Mouse (Mus musculus): ENCODE measurements around the gene Pcnx.

Pcnx gene

GRCm38 (mm10) chr12:81904456-81904855 lies 44.6 kb downstream of the Pcnx start:
- no peak for DNase-seq (ENCODE audit: low read depth)

DNA sequence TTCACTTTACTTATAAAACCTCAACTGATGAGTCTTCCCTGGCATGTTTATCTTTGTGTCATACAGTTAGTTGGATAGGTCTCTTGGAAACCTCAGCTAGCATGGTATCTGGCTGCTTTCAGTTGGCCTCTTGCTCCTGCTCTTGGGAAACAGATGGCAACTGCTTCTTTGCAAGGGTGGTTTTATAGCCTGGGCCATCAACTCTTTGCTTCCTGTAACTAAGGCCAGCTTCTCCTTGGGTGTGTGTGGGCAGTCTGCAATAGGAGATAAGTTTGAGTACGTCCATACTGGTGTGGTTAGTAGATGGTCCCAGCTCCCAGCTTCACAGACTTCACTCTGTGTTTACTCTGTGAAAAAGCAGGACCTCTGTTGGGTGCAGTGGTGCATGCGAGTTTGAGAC lies 46.0 kb downstream of the Pcnx start:
- DNase-seq (ENCODE audit: low read depth) = no peak

DNA sequence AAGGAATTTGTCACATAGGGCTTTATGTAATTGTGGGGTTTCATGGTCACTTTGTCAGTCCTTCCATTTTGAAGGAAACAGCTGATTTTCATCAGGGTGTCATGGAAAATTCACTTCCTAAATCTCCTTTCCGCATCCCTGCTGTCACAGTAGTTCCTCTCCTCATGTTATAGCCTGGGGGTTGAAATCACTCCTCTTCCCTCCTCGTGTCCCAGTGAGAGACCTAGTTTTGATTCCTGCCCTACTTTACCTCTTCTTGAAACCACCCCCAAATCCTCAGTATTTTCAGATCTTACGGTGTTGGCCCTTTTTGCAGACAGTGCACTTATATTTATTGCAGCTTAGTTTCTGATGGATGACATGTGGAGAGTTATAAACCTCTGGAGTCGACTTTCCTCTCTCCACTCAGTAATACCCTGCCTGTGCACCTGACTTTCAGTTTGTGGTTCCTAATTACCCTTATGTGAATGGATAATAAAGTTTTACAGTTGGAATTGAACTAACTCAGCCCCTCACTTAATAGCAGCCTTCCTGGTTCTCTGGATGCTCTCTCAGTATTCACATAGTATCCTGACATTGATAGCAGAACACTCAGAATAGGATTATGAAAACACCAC lies 48.0 kb downstream of the Pcnx start:
- DNase-seq (ENCODE audit: low read depth) = no peak

DNA sequence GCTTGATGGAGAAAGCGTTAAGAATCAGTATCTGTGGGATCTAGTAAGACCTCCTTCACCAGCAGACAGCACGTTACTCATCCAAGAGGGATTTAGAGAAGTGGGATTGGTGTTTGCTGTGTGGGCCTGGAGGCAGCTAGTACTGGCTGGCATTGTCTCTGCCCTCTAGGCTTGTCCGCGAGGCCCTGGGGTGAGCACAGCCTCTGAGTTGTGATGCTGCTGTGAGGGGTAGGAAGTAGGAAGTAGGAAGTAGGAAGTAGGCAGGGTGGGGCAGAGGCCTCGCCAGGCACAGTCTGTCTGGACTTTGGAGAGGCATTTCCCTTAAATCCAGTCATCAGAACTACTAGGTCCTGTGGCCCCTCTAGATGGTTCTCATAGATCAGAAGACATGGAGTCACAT lies 50.6 kb downstream of the Pcnx start:
- DNase-seq (ENCODE audit: low read depth) = no peak

DNA sequence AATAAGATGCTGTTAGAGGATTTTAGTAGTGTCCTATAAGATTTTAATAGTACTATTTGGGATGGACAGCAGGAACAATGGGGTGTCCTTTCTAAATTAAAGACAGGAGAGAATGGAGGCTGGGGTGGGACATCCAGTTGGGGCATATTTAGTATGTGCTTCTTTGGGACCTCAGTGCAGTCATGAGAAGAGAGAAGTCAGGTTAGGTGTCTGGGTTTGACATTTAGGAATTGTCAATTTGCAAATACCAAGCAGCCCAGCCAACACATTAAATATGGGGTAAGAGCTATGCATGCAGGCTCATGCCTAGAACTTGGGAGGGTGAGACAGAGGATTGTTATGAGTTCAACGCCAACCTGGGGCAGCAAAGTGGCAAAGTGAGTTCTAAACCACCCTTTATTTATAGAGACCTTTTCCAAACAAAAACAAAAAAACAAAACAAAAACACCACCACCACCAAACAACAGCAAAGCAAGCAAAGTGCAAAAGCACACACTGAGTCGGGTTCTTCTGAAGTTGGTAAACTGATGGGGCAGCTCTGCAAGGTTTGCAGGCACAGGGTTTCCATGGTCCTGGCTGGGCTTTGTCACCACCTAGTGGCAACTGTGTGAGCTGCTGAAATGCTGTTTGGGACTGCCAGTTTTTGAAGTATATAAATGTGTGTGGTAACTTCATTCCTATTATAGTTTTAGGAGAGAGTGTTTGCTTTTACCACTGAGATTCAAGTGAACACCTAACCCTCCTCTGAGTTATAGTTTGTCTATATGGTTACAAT lies 55.5 kb downstream of the Pcnx start:
- peak; percentile 58 for DNase-seq (ENCODE audit: low read depth)

DNA sequence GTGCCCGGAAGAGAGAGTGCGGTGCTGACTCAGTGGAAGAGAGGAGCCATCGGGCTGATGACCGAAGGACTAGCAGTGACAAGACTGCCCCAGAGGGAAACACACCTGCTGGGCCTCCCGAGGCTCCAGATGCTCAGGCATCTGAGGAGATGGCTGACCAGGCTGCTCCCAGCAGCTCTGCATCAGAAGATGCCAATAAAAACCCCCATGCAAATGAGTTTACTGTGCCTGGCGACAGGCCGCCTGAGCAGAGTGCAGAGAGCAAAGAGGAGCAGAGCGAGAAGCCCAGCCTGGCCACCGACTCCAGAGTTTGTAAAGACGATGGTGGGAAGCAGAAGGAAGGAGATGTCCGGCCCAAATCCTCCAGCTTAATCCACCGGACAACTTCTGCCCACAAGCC lies 58.5 kb downstream of the Pcnx start:
- no peak for DNase-seq (ENCODE audit: low read depth)

DNA sequence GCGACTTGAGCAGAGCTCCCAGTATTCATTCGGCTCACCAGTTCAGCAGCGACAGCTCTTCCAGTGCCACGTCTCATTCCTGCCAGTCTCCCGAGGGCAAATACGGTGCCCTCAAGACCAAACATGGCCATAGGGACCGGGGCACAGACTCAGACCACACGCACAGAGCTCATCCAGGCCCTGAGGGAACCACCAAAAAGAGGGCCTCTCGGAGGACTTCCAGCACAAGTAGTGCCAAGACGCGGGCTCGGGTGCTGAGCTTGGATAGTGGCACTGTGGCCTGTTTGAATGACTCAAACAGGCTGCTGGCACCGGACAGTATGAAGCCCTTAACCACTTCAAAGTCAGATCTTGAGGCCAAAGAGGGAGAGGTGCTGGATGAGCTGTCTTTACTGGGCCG lies 59.1 kb downstream of the Pcnx start:
- no peak for DNase-seq (ENCODE audit: low read depth)

GRCm38 (mm10) chr12:81920027-81920426 lies 60.2 kb downstream of the Pcnx start:
- no peak for DNase-seq (ENCODE audit: low read depth)

- no peak for DNase-seq (ENCODE audit: low read depth)
Measured at GRCm38 (mm10) chr12:81920614-81921013, 60.8 kb downstream of the Pcnx start.

DNA sequence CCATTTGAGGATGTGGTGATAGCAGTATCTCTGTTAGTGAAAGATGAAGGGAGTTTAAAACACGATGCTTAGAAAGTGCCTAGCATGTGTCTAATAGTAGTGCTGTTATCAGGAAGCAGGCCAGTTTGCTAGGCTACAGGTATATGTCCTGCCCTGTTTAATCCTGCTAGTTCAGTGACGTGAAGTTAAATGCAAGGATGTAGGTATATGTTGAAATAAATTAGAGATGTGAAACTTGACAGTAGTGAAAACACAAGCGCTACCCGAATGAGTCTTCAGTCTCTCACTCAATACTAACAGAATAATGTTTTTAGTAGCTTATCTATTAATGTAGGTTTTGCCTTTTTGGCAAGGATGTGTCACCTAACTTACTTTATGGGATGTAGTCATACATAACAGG lies 62.0 kb downstream of the Pcnx start:
- no peak for DNase-seq (ENCODE audit: low read depth)

GRCm38 (mm10) chr12:81922838-81923237 lies 63.0 kb downstream of the Pcnx start:
- DNase-seq (ENCODE audit: low read depth) = no peak

GRCm38 (mm10) chr12:81927163-81927562 lies 67.3 kb downstream of the Pcnx start:
- no peak for DNase-seq (ENCODE audit: low read depth)

DNA sequence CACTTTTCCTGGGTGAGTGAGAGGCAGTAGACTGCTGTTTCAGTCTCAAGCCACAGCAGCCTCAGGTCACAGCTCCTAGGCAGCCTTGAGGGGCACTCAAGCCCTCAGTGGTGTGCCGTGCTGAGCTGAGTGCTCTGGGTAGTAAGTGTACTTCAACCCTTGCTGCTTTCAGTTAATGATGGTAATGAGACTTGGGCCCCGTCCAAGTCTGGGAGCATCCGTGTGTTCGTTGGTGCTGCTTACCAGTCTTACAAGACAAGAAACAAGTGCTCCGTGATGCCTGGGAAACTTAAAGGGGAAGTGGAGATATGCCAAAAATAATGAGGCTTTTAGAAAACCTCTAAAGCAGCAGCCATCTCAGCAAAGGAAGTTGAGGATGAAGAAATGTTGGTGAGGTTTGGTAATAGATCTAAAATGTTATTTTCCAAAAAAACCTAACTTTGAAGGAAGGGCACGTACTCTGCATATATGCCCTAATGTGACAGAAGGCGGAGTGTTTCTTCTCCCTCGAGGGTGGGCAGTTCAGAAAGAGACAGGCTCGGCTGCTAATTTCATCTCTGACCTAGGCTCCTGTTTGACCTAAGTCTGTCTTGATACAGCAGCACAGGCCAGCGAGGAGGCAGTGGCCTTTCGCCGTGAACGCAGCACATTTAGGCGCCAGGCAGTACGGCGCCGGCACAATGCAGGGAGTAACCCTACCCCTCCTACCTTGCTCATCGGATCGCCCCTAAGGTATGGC lies 68.0 kb downstream of the Pcnx start:
- no peak for DNase-seq (ENCODE audit: low read depth)

- no peak for DNase-seq (ENCODE audit: low read depth)
Measured at GRCm38 (mm10) chr12:81928382-81928770, 68.6 kb downstream of the Pcnx start.

DNA sequence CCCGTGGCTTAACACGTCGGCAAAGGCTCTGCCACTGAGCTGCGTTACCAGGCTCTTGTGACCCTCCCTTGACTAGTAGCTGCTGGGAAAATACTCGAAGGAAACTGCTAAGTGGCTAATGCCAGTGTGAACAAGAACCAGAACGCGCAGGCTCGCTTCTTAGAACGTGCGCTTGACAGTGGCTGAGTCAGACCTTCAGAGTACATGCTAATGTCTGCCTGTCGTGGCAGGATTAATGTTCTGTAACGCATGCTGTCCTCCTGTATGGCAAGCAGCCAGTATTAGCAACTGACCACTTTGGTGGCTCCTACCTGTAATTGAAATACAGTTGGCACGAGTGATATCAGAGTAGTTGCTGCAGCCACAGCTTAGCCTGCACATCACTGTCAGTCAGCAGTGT lies 72.2 kb downstream of the Pcnx start:
- DNase-seq (ENCODE audit: low read depth) = no peak

DNA sequence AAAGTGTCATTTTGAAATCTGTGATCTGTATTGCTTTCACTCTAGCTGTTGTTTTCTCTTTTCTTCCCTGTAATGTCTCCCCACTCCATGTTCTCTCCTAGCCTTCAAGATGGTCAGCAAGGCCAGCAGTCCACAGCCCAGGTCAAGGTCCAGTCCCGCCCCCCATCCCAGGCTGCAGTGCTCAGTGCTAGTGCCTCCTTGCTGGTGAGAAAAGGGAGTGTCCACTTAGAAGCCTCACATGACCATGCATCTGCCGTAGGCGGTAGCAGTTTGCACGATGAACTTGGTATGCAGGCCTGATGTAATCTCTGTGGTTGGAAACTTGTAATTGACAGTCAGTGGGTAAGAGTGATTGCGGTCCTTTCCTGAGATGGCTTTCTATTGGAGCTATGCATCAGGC lies 73.6 kb downstream of the Pcnx start:
- no peak for DNase-seq (ENCODE audit: low read depth)

DNA sequence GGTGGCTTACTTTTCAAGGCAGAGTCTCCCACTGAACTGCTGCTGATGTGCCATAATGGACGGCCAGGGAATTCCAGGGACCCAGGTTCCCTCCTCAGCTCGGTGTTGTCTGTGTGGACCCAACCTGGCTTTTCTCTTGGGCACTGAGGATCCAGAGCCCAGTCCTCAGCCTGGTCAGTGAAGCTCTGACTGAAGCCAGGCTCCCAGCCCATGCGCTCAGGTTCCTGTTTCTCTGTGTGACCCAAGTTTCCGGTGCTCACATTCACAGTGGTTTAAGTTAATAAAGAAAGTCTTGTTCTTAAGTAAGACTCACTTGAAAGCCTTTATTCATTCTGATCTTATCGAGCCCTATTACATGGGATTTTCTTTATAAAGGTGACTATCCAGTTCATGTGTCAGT lies 74.7 kb downstream of the Pcnx start:
- DNase-seq (ENCODE audit: low read depth) = no peak

- DNase-seq (ENCODE audit: low read depth) = no peak
Measured at GRCm38 (mm10) chr12:81936066-81936465, 76.2 kb downstream of the Pcnx start.

GRCm38 (mm10) chr12:81941191-81941590 lies 81.4 kb downstream of the Pcnx start:
- no peak for DNase-seq (ENCODE audit: low read depth)

DNA sequence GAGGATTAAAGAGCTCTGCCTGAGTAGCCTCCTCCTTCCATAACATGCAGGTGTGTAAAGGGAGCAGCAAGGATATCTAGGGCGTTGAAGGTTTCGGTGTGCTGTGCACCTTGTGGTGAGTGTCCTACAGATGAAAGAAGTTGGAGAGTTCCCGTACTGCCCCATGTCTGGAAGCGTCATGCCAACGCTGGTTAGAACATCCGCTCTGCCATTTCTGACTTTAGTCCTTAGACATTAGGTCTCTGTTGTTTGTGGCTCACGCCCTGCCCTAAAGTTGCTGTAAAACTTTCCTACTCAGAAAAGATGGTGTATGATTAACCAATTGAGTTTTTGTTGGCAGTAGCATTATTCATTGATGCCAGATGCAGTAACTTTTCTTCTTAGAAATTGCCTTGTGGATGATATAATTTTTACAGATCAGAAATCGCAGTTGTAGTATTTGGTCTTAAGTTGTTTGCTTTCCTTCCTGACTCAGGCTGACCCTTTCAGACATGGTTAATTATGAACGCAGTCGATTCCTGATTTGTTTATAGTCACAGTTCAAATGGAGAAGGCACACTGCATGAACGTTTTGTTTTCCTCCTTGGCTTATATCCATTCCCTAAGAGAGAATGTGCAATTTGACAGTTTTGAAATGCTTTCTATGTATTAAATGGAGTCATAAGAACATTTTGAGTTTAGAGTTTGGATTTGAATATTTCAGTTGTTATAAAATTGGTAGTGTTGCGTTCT lies 83.7 kb downstream of the Pcnx start:
- DNase-seq (ENCODE audit: low read depth) = peak; percentile 37

- DNase-seq (ENCODE audit: low read depth) = no peak
Measured at GRCm38 (mm10) chr12:81949026-81949425, 89.2 kb downstream of the Pcnx start.

DNA sequence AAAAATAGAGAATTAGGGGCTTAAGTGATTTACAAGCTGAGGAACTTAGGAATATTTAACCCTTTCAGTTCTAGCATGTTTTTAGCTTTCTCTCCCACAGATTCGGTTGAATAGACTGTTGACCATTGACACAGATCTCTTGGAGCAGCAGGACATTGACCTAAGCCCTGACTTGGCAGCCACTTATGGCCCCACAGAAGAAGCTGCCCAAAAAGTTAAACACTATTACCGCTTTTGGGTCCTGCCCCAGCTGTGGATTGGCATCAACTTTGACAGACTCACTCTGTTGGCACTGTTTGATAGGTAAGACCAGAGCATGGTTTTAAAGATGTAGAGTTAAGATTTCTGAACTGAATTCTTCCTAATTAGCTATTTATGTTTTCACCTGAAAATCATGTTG lies 90.2 kb downstream of the Pcnx start:
- DNase-seq (ENCODE audit: low read depth) = no peak

- no peak for DNase-seq (ENCODE audit: low read depth)
Measured at GRCm38 (mm10) chr12:81958351-81958750, 98.5 kb downstream of the Pcnx start.

All from fibroblast of lung, adult 2 months (primary cell).